Mouse (Mus musculus) stomach, embryonic 15.5 days (tissue): ENCODE results near the gene Lrp5. TPM values are rescaled to one million over a fixed set of nuclear protein-coding genes. Genes with fewer than 3 reads are reported as not detected.

Source experiments
- ATAC-seq: fragments of 200-750 bp; cut with Nextera tagmentation; 2 replicates; pipeline ENCODE4 v1.8.0; 2017; ENCODE audit warnings: low read depth, moderate number of reproducible peaks, moderate TSS enrichment; ENCODE audit not compliant: insufficient read depth, low FRiP score
- H3K27ac ChIP-seq: fragments of 300-500 bp; sonication (generic); 2 replicates; pipeline ENCODE4 v1.5.1; 2015; ENCODE audit warnings: mild to moderate bottlenecking, inconsistent platforms
- H3K27me3 ChIP-seq: fragments of 300-500 bp; sonication (generic); replicated peaks from 2 replicates; pipeline ENCODE4 v1.6.1; 2015; ENCODE audit warnings: inconsistent platforms
- H3K36me3 ChIP-seq: fragments of 300-500 bp; sonication (generic); 2 replicates; pipeline ENCODE4 v1.6.1; 2015; ENCODE audit warnings: inconsistent platforms
- H3K4me1 ChIP-seq: fragments of 300-500 bp; sonication (generic); 2 replicates; pipeline ENCODE4 v1.6.1; 2015; ENCODE audit warnings: inconsistent platforms
- H3K4me2 ChIP-seq: fragments of 300-500 bp; sonication (generic); 2 replicates; pipeline ENCODE4 v1.6.1; 2015; ENCODE audit warnings: mild to moderate bottlenecking, inconsistent platforms
- H3K4me3 ChIP-seq: fragments of 300-500 bp; sonication (generic); replicated peaks from 2 replicates; pipeline ENCODE4 v1.5.1; 2015; ENCODE audit warnings: inconsistent platforms
- H3K9ac ChIP-seq: fragments of 300-500 bp; sonication (generic); 2 replicates; pipeline ENCODE4 v1.6.1; 2015; ENCODE audit warnings: inconsistent platforms
- H3K9me3 ChIP-seq: fragments of 300-500 bp; sonication (generic); 2 replicates; pipeline ENCODE4 v1.6.1; 2016; ENCODE audit warnings: inconsistent platforms
- WGBS: fragments of 180-500 bp; shearing (Covaris S2); methylation state at CpG from one replicate; pipeline ENCODE4 v1.1.7; 2015; 5-methylcytosine and 5-hydroxymethylcytosine counted together
- polyA plus RNA-seq: library from polyadenylated mRNA; unstranded; fragments of >200 nt; fragmentation: Nextera tagmentation; extraction: Ambion mirVana; gene quantifications from 2 replicates; pipeline ENCODE4 v1.2.1, GENCODE M21; 2015

Lrp5 gene
- polyA plus RNA-seq: 5.3 and 6.2 TPM in 2 replicates

DNA sequence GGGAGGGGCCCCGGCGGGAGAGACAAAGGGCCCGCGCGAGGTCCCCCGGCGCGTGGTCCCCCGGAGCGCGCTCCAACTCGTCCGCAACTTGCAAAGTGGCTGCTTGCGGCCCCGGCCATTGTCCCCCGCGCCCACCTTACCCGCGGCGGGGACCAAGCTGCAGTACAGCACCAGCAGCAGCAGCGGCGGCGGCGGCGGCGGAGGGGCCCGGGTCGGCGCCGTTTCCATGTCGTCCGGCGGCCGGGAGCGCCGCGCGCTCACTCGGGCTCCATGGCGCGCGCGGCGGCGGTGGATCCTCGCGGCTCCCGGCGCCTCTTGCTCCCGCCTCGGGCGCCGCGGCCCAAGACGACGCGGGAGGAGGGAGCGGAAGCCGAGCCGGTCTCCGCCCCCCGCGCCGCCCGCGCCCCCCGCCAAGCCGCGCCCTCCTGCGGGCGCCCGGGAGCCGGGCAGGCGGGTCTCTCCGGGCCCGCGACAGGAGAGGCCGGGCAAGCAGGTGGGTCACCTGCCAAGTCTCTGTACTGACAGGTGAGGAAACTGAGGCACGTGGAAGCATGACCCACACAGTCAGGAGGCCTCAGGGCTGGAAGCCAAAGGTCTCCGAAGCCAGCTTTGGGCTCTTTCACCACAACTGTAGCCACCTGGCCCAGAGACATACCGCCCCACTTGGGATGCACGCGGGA lies at the start of gene Lrp5:
TSS of gene Lrp5 (minus strand) at position 350 of the 680 bp plus-strand sequence.
- Histone ChIP-seq H3K9ac (peak within 1 kb of the TSS; percentile 95), H3K27me3 (no peaks in the 10 kb centered on the region), H3K9me3 (no peaks in the 10 kb centered on the region), H3K4me3 (peak within 1 kb of the TSS; percentile 97), H3K27ac (peak within 1 kb of the TSS; percentile 88), H3K36me3 (no peaks in the 10 kb centered on the region), H3K4me2 (peak within 1 kb of the TSS; percentile 91), H3K4me1 (peaks cover 42% of the 10 kb centered on the region)
- peak; percentile 40 for ATAC-seq
- WGBS: under 1% methylated on average over 67 of the region's 83 CpGs

DNA sequence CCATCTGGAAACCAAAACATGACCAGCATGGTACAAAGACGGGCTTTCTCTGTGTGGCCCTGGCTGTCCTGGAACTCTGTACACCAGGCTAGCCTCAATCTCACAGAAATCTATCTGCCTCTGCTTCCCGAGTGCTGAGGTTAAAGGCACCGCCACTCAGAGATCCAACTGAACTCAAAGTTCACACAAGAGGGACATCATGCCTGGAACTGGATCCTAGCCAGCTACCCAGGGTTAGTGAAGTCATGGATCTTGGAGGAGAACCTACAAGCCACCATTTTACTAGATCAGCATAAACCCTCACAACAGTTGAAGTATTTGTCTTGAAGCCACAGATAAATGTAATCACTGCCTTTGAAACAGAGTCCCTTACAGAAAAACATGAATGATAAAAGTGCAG lies 49.6 kb upstream of the Lrp5 start:
- Histone ChIP-seq H3K27me3 (no peaks in the 10 kb centered on the region), H3K36me3 (no peaks in the 10 kb centered on the region), H3K9me3 (no peaks in the 10 kb centered on the region), H3K4me2 (no peak overlapping the region), H3K9ac (no peak overlapping the region), H3K4me3 (no peak overlapping the region), H3K4me1 (no peaks in the 10 kb centered on the region), H3K27ac (no peak overlapping the region)
- WGBS: 84% methylated on average over 3 of the region's 3 CpGs
- no peak for ATAC-seq

DNA sequence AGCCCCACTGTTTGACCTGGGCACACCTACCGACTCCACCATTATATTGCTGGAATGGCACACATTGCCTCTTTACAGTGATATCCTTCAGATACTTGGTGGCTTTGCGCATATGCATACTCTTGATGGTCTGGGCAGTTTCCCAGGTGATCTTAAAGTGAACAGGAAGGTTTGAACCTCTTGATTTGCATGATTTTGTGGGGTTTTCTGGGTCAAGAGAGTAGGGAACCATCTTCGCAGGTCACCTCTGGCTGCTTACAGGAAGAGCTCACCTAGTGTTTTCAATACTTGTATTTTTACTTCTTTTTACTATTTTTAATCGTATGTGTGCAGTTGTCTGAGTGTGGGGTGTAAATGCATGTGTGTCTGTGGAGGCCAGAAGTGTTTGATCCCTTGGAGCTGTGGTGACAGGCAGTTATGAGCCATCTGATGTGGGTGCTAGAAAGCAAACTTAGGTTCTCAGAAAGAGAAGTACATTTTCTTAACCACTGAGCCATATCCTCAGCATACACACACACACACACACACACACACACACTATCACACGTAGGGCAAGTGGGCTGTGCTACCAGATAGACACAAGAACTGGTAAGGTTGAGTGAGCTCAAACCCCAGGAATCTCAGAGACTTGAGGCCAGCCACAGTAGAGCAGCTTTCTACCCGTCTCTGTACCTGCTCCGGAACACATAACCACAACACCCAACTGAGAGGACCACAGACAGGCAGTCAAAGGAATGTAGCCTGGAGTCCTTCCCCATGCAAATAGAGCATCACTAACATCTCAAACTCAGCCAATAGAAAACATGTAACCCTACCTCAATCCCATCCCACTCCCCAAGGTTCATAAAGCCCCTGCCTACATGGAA lies 44.6 kb upstream of the Lrp5 start:
- Histone ChIP-seq H3K27ac (no peak overlapping the region), H3K4me2 (no peak overlapping the region), H3K4me1 (no peaks in the 10 kb centered on the region), H3K36me3 (no peaks in the 10 kb centered on the region), H3K4me3 (no peak overlapping the region), H3K9me3 (no peaks in the 10 kb centered on the region), H3K27me3 (no peaks in the 10 kb centered on the region), H3K9ac (no peak overlapping the region)
- WGBS: 79% methylated on average over 7 of the region's 7 CpGs
- no peak for ATAC-seq

DNA sequence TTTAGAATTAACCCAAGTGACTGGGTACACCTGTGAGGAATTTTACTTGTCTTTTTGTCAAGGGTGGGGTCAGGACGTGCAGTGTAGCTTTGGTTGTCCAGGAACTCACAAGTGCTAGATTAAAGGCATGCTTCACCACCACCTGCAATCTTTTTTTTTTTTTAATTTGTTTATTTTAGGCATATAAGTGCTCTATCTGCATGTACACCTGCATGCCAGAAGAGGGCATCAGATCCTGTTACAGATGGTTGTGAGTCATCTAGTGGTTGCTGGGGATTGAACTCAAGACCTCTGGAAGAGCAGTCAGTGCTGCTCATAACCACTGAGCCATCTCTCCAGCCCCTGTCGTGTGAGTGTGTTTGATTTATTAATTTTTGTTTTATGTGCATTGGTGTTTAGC lies 42.5 kb upstream of the Lrp5 start:
- H3K4me2 ChIP-seq: no peak overlapping the region
- no peak overlapping the region for H3K4me3 ChIP-seq
- WGBS: 45% methylated on average over 2 of the region's 2 CpGs
- H3K36me3 ChIP-seq: no peaks in the 10 kb centered on the region
- no peaks in the 10 kb centered on the region for H3K4me1 ChIP-seq
- H3K27me3 ChIP-seq: no peaks in the 10 kb centered on the region
- H3K9ac ChIP-seq: no peak overlapping the region
- ATAC-seq: no peak
- no peaks in the 10 kb centered on the region for H3K9me3 ChIP-seq
- H3K27ac ChIP-seq: no peak overlapping the region

DNA sequence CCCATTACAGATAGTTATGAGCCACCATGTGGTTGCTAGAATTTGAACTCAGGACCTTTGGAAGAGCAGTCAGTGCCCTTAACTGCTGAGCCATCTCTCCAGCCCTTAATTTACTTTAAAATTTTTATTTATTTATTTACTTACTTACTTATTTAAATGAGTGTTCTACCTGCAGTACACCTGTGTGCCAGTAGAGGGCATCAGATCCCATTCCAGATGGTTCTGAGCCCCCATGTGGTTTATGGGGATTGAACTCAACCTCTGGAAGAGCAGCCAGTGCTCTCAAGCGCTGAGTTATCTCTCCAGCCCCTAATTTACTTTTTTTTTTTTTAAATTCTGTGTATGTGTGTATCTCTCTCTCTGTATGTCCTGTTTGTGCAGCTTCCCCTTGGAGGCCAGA lies 38.4 kb upstream of the Lrp5 start:
- ATAC-seq: no peak

DNA sequence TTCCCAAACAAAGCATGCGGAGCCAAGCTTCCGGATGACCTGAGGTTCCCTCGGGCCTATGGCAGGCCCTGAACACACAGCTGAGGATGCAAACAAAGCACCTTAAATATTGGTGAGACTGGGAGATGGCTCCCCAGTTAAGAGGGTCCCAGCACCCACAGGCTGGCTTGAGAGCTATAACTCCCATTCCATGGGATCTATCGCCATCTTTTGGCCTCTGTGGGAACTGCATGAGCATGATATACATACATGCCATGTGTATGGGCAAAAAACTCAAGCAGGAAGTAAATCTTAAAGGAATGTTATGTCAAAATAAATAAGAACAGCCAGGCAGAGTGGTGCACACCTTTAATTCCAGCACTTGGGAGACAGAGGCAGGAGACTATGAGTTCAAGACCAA lies 37.5 kb upstream of the Lrp5 start:
- Histone ChIP-seq H3K27me3 (no peaks in the 10 kb centered on the region), H3K4me2 (no peak overlapping the region), H3K27ac (no peak overlapping the region), H3K9ac (no peak overlapping the region), H3K4me3 (no peak overlapping the region), H3K9me3 (no peaks in the 10 kb centered on the region), H3K36me3 (no peaks in the 10 kb centered on the region), H3K4me1 (peaks cover 7% of the 10 kb centered on the region; the same call in 1 of the 2 replicates)
- ATAC-seq: no peak
- 75% methylated on average over 4 of the region's 4 CpGs for WGBS

More for the DNA sequence above, 38.4 kb upstream of the Lrp5 start:
- WGBS: 39% methylated on average over 1 of the region's 1 CpGs
- no peak overlapping the region for H3K9ac ChIP-seq
- H3K4me1 ChIP-seq: no peaks in the 10 kb centered on the region
- H3K9me3 ChIP-seq: no peaks in the 10 kb centered on the region
- H3K4me2 ChIP-seq: no peak overlapping the region
- no peaks in the 10 kb centered on the region for H3K36me3 ChIP-seq
- H3K4me3 ChIP-seq: no peak overlapping the region
- no peak overlapping the region for H3K27ac ChIP-seq
- no peaks in the 10 kb centered on the region for H3K27me3 ChIP-seq

DNA sequence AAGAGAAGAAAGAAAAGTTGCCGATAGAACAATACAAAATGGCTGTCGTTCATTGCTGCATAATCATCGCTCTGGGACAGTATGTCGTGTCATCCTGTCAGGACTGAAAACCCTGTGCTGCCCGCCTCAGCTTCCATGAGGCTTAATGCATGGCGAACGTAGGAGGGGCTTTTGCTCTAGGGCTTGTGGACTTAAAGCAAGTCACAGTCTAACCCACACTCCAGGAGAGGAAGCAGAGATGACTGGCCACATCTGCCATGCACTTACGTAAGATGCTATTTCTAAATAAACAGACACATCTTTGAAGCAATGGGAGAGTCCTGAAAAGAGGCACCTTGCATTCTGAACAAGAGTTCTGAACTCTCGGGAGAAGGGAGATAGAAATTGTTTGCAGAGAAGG lies 36.8 kb upstream of the Lrp5 start:
- Histone ChIP-seq H3K27ac (no peak overlapping the region), H3K36me3 (peaks cover under 1% of the 10 kb centered on the region; the same call in 1 of the 2 replicates), H3K4me2 (no peak overlapping the region), H3K9ac (no peak overlapping the region), H3K4me1 (peaks cover 13% of the 10 kb centered on the region; the same call in 1 of the 2 replicates), H3K9me3 (no peaks in the 10 kb centered on the region), H3K4me3 (no peak overlapping the region), H3K27me3 (no peaks in the 10 kb centered on the region)
- ATAC-seq: no peak
- 85% methylated on average over 9 of the region's 9 CpGs for WGBS

DNA sequence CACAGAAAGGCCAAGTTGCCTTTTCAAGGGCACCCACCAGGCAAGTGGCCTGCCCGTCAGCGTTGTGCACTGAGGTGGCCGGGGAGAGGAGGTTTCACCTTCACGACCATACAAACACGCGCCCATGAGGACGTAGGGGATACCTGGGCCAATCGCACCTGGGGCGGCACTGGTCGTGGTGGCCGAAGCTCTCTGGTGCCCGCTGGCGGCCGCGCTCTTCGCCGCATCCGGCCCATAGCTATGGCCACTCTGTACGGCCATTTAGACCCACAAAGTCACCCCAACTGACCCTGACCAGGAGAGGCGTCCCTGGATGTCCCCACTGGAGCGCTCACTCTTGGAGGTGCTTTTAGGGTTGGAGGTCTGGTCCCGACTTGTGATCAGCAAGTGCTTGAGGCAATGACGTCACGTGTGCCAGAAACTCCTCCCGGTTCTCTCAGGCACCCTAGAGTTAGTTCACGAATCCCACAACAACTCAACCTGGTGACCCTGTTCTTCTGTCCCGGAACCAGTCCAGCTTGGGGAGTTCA lies 33.1 kb upstream of the Lrp5 start:
- WGBS: 2% methylated on average over 27 of the region's 27 CpGs
- ATAC-seq: peak; percentile 84

DNA sequence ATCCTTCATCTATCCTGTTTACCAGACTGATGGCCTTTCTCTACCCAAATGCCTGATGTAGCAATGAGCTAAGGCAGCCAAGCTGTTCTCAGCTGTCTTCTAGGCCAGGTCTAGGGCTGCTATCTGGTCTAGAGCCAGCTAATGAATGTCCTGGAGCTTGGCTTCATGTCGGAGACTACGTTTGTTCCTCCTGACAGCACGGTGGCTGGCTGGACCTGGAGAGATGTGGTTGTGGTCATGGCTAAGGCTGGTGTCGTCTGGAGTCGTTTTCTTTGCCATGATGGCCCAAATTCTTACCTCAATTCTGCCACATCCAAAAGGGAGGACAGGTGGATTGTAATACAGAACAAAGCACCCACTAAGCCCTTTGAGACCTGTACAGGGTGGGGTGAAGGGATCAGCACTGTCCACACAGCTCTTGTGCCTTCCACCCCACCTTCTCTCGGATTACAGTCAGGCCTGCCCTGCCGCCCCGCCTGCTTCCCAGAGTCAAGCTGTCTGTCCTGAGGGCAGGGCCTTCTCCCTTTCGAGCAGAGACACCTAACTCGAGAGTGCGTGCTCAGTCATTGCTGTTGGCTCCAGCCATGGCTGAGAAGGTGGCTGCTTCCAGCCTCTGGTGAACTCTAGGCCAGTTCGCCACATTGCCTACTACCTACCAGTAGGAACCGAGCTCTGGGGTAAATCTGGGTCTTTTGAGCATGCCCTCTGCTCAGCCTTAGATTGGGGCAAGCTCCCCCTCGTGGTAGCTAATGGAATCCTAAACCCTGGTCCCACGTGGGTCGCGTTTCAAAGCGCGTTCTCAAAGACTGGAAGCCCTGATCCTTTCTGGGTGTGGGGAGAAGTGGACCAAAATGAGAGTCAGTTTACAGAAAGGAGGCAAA lies 32.4 kb upstream of the Lrp5 start:
- no peaks in the 10 kb centered on the region for H3K9me3 ChIP-seq
- peak overlapping the region; percentile 44 for H3K27ac ChIP-seq
- WGBS: 34% methylated on average over 19 of the region's 19 CpGs
- ATAC-seq: peak; percentile 69
- peak overlapping the region; percentile 45 for H3K4me3 ChIP-seq
- no peaks in the 10 kb centered on the region for H3K27me3 ChIP-seq
- peaks cover 13% of the 10 kb centered on the region; the same call in 1 of the 2 replicates for H3K4me1 ChIP-seq
- peaks cover 32% of the 10 kb centered on the region for H3K36me3 ChIP-seq
- 0 out of 2 replicates have a peak overlapping the region, but pooled peaks have one; percentile 23 for H3K9ac ChIP-seq
- peak overlapping the region; percentile 95 for H3K4me2 ChIP-seq

More for the DNA sequence above, 33.1 kb upstream of the Lrp5 start:
- peak overlapping the region; percentile 45 for H3K4me3 ChIP-seq
- peak overlapping the region; percentile 23 for H3K9ac ChIP-seq
- H3K36me3 ChIP-seq: peaks cover 31% of the 10 kb centered on the region
- peaks cover 13% of the 10 kb centered on the region; the same call in 1 of the 2 replicates for H3K4me1 ChIP-seq
- H3K27me3 ChIP-seq: no peaks in the 10 kb centered on the region
- H3K4me2 ChIP-seq: peak overlapping the region; percentile 95
- H3K27ac ChIP-seq: peak overlapping the region; percentile 44
- no peaks in the 10 kb centered on the region for H3K9me3 ChIP-seq

DNA sequence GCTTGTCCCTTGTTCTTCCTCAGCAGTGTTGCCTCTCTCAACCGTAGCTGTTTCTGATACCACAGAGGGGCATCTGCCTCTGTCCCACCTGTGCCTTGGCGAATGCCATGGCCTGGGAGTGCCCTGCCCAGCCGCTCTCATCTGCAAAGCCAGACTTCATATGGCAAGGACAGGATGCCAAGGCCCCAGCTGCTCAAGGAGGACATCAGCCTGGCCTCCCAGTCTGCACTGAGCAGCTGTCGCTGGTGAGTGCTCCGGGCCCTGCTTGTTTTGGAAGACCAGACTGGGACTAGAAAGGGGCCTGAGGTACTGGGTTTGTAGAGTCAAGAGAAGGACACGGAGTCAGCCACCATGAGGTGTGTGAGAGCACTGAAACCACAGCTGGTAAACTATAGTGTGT lies 28.0 kb upstream of the Lrp5 start:
- no peak for ATAC-seq
- H3K9me3 ChIP-seq: no peaks in the 10 kb centered on the region
- H3K27ac ChIP-seq: no peak overlapping the region
- peaks cover 12% of the 10 kb centered on the region; the same call in 1 of the 2 replicates for H3K4me1 ChIP-seq
- WGBS: 92% methylated on average over 6 of the region's 6 CpGs
- H3K4me3 ChIP-seq: no peak overlapping the region
- H3K36me3 ChIP-seq: peaks cover 32% of the 10 kb centered on the region
- no peaks in the 10 kb centered on the region for H3K27me3 ChIP-seq
- no peak overlapping the region for H3K4me2 ChIP-seq
- no peak overlapping the region for H3K9ac ChIP-seq

DNA sequence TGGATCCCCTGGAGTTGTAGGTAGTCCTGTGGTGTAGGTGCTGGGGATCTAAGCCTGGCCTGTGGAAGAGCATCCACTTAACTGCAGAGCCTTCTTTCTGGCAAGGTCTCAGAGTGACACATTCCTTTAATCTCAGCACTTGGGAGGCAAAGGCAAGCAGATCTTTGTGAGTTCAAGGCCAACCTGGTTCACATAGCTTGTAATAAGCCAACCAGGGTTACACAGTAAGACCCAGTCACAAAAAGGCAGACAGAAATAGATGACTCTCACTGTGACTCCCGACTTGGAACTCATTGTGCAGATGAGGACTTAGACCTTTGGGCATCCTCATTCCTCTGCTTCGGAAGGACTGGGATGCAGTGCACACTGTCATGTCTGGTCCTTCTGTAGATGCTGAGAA lies 24.1 kb upstream of the Lrp5 start:
- no peak overlapping the region for H3K4me2 ChIP-seq
- H3K9ac ChIP-seq: no peak overlapping the region
- H3K4me3 ChIP-seq: no peak overlapping the region
- H3K9me3 ChIP-seq: no peaks in the 10 kb centered on the region
- H3K27ac ChIP-seq: no peak overlapping the region
- no peak for ATAC-seq
- peaks cover 12% of the 10 kb centered on the region; the same call in 1 of the 2 replicates for H3K4me1 ChIP-seq
- no peaks in the 10 kb centered on the region for H3K27me3 ChIP-seq
- WGBS: 94% methylated on average over 2 of the region's 2 CpGs
- H3K36me3 ChIP-seq: peaks cover 9% of the 10 kb centered on the region; the same call in 1 of the 2 replicates
